Mouse (Mus musculus) liver, postnatal 0 days (tissue): ENCODE results near the gene Kif1c.

Experiments
- CTCF ChIP-seq: sonication (generic); IDR thresholded peaks from 2 replicates; pipeline ENCODE4 v1.5.1; 2016; ENCODE audit warnings: antibody characterized with exemption, low read depth
- EP300 ChIP-seq: IDR thresholded peaks from 2 replicates; pipeline ENCODE4 v1.6.1; 2016; ENCODE audit warnings: antibody characterized with exemption, low read depth, mild to moderate bottlenecking

- TF ChIP-seq CTCF (no peak), EP300 (peak; percentile 39; the same call in 1 of the 2 replicates)
Measured at GRCm38 (mm10) chr11:70668771-70669505, 31.4 kb upstream of the Kif1c start, which contains the start of gene Spag7.
